Mouse (Mus musculus) cerebellum, adult 9-10 months (tissue): ENCODE results near the gene Il25.
"Not testable (repeated sequence)": the region's sequence is repeated elsewhere in the genome, so short reads cannot be mapped to it uniquely, and the experiment has no call there.

ENCODE experiments used
- DNase-seq: peaks from one replicate; pipeline ENCODE4 v3.0.0; 2022

The Il25 gene

DNA sequence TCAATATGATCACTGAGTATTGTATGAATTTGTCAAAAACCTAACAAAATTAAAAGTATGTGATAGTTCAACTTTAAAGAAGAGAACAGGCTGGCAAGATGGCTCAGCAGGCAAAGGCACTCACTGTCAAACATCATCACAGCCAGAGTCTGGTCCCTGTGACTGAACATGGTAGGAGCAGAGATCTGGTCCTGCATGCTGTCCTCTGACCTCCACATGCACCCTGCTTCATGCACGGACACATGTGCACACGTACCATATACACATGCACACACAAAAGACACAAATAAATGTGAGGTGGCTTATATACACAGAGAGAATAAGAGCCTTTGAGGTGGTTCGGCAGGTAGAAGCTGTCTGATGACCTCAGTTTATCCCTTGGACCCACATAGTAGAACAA is 23.0 kb downstream of the Il25 start:
- no peak for DNase-seq

DNA sequence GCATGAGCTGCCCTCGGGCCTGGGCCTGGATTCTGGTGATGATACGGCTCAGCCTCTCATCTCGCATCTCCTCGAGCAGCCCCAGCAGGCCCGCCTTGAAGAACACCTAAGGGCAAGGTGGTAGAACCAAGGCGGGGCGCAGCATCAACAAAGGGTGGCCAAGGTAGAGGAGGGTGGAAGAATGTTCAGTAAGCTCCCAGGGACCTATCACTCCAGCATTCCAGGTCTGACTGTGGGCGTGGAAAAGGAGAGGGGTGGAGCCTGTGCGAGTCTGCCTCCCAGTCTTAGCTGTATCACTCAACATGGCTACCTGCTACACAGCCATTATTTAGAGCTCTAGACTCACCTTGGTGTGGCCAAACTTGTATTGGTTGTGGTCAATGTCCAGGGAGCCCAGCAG is 24.0 kb downstream of the Il25 start:
- no peak for DNase-seq

DNA sequence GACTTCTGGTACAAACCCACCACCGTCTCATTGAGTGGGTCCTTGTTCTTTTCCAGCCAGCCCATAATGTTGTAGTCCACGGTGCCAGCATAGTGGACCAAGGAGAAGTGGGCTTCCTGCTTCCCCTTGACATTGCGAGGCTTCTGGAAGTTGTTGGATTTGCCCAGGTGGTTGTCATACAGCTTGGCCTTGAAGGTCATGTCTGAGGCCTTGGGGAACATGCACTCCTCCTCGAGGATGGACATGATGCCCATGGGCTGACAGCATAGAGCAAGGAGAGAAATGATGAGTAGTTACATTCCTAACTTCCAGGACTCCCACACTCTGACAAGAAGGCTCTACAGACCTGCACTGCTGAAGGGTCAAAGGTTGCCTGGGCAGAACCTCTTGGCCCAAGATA is 26.0 kb downstream of the Il25 start:
- DNase-seq, result no peak

DNA sequence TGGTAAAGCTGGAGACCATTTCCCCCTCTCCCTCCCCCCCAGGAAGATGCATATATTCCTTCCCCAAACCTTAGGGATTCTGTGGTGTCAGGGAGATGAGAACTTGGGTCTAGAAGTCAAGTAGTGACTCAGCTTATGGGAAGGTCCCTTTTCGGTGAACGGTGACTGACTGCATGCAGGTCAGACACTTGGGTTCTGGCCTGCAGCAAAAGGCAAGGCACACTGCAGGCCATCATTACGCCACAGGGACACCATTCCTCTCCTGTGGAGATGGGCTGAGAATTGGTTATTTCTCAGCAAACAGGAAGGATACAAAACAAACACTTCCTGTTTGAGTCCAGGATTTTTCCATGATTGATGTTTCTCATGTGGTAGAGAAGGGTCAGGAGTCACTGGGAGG is 26.7 kb downstream of the Il25 start:
- DNase-seq, result no peak

DNA sequence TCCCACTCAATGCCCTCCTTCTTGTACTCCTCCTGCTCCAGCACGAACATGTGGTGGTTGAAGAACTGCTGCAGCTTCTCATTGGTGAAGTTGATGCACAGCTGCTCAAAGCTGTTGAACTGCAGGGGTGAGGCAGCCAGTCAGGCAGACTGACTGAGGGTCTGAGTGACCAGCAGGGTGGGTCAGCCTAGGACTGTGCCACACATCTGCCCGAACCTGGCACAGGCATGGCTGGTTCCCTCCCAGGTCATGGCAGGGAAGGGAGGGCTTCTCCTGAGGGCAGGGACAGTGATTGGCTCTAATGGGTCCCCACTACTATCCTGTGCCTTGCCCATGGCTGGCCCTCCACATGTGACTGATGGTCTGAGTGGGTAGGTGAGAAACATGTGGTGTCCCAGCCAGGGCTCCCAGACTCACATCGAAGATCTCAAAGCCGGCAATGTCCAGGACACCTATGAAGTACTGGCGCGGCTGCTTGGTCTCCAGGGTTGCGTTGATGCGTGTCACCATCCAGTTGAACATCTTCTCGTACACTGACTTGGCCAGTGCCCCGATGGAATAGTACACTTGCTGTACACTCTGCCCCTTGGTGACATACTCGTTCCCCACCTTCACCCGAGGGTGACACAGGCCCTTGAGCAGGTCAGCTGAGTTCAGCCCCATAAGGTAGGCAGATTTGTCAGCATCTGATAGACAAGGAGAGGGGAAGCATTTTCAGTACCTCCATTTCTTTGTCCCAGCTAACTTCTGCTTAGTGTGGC is 27.5 kb downstream of the Il25 start:
- not testable (repeated sequence) for DNase-seq

DNA sequence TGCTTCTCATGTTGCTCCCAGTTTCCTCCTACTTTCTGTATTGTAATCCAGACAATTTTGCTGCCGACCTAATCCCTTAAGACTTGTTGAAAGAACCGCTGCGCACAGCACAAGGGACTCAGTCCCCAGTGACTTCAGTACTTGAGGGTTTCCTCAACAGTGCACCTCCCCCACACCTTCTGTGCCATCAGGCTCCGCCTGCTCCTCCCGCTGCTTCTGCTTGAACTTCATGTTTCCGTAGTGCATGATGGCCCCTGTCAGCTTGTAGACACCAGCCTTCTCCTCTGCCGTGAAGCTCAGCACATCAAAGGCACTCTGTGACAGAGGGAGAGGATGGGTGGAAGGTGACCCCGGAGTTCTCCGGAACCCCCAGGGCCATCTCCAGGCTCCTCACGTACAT is 28.3 kb downstream of the Il25 start:
- no peak for DNase-seq

DNA sequence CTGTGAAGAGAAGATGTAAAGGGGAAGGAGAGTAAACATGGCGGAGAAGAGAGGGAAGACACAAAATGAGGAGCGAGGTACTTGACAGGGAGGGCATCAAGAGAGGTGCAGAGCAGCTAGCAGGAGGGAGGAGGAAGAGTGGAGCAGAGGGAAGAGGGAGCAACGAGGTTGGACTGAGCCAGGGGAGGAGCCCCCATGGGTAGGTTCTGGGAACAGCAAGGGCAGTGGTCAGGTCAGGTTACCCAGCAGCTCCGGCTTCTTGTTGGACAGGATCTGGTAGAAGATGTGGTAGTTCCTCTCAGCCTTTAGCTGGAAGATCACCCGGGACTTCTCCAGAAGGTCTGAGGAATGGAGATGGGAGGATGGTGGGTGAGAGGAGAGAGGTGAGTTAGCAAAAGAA is 29.0 kb downstream of the Il25 start:
- DNase-seq, result no peak

DNA sequence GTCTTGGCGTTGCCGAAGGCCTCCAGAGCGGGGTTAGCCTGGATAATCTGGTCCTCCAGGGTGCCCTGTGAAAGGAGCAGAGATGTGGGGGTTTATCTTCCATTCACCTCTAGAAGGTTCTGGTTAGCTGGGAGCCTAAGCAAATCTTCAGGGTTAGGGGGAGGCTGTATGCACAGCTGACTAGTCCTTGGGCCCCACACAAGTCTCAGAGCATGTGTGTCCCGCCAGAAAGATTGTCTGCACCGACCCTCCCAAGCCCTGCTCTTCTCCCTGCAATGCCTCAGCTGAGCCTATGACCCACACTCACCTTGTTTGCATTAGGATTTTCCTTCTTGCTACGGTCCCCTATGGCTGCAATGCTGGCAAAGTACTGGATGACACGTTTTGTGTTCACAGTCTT is 30.2 kb downstream of the Il25 start:
- no peak for DNase-seq

DNA sequence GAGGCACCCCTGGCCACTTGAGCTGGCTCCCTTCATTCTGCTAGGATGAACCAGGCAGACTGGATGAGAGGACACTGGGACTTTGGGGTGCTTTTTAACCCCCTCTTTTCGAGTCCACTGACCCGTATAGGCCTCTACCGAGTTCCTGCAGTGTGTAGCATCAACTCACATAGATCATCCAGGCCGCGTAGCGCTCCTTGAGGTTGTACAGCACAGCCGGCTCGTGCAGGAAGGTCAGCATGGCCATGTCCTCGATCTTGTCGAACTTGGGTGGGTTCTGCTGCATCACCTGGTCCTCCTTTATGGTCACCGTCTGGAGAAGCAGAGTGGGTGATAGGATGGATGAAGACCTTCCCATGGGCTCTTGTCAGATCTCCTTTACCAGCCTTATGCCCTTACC is 31.2 kb downstream of the Il25 start:
- no peak for DNase-seq

DNA sequence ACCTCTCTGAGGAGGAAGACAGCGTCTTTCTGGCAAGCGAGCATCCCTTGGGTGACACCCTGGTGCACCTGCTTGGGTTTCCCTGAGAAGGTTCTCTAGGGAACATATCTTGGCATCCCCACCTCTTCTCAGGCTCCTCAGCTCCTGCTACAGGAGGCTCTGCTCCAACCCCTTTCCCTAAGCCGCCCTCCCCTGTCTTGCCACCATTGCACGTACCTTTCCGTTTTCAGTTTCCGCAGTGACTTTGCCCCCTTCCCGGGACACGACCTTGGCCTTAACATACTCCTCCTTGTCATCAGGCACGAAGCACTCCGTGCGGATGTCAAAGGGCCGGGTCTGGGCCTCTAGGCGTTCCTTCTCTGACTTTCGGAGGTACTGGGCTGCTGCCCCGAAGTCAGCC is 32.5 kb downstream of the Il25 start:
- no peak for DNase-seq

DNA sequence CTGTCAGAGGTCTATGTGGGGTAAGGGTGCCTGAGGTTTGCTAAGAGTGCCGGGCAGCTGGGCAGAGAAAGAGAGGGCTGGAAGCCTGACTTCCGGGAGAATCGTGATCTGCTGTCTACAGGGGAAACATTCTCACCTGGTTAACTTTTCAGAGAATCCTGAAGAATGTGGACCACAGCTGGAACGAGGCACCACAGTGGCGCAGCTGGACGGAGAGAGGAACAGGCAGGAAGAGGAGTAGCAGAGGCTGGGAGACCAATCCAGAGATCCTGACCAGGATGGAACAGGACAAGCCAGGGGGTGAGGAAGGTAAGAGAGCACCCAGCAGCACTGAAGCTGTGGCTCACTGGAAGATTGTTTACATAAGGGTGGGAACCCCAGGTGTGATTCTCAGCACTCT is 33.1 kb downstream of the Il25 start:
- no peak for DNase-seq

DNA sequence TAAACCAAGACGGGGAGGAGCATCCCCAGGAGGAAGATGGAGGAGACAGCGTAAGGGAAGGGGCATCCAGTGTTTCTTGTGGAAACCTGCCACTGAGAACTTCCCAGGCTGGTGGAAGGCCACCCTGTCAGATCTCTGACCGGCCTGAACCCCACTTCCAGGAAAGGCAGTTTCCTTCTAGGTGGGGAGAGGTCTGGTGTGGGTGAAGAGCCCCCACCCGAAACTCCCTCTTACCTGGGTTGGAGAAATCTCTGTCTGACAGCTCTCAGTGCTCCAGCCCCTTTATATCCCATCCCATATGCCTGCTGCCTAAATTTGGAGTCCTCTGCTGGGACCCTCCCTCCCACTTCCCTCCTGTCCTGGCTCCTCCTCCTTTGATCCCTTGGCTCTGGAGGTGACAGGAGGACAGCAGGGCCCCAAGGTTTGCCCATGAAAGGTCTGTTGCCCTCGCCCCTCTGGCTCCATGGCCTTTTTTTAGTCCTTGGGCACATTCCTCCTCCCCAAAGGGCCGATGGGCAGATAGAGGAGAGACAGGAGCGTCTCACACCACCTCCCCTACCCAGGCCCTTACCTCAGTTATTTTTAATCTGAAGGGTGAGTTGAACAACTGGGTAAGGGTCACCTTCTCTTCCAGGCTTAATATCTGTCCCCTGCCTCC is 34.0 kb downstream of the Il25 start, which contains the start of gene Myh6:
TSS of gene Myh6 (minus strand) at position 608 of the 658 bp plus-strand sequence.
- no peak for DNase-seq

DNA sequence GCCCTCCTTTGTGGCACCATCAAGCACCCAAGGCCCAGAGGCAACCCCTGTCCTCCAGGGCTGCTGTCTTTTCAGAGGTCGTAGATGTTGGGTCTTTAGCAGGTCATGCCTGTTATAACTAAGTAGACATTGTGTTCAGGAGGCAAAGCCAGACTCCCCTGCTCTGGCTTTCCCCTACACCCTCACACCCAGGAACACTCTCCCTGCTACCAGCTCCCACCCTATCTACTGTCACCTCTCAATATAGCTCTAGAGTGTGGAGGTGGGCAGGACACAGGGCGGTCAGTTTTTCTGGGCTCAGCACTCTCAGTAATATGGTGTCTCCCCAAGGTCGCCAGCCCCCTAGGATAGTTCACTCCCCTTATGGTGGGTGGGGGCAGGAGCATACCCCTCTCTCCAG is 35.4 kb downstream of the Il25 start:
- DNase-seq, result no peak

DNA sequence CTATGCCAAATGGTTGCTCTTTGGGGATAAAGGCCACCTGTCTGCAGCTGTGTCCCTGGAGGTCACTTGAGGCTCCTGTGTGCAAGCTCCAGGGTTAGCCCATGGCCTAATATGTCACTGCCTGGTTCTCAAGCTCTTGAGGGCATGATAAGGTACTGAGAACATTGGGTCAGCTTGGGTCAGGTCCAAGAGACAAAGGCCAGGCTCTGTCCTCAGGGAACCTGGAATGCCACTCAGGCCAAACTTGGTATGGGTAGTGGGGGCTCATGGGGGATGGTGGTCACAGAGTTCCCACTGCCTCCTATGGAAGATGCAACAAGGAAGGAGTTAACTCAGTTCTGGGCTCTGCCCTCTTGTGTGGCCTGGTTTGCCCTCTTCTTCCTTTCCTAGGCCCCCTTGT is 35.8 kb downstream of the Il25 start:
- DNase-seq, result no peak

DNA sequence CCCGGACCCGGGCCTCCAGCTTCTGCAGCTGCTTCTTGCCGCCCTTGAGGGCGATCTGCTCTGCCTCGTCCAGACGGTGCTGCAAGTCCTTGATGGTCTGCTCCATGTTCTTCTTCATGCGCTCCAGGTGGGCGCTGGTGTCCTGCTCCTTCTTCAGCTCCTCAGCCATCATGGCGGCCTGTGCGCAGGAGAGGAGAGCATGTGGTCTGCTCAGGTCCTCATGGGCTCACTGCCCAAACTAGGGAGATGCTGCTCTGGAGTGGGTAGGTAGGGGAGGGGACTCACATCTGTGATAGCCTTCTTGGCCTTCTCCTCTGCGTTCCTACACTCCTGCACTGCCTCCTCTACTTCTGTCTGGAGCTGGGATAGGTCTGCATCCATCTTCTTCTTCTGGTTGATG is 40.3 kb downstream of the Il25 start:
- not testable (repeated sequence) for DNase-seq

DNA sequence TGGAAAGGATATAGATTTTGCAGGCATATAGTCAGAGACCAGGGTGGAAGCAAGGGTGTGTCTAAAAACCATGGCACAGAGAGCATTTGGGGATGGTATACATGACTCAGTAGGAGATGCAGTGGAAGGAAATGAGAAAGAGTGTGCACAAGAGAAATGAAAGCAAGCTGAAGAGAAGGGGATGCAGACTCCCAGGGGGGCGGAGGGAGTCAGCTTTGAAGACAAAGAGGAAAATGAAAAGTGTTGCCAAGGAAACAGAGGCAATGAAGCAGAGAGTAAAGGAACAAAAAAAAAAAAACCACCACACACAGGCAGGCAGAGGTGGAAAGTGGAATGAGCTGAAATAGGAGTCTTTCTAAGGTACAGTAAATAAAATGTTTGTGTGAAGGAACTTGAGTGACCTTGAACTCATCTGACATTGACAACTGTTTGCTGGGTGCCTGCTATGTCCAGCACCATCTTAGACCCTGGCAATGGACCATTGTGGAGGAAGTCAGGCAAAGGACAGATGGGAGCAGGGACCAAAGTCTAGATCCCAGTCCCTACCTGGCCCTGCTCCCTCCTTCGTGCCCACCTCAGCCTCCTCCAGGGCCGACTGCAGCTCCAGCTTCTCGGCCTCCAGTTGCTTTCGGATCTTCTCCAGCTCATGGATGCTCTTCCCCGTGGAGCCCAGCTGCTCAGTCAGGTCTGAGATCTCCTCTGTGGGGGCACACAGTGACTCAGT is 41.7 kb downstream of the Il25 start:
- DNase-seq, result no peak

DNA sequence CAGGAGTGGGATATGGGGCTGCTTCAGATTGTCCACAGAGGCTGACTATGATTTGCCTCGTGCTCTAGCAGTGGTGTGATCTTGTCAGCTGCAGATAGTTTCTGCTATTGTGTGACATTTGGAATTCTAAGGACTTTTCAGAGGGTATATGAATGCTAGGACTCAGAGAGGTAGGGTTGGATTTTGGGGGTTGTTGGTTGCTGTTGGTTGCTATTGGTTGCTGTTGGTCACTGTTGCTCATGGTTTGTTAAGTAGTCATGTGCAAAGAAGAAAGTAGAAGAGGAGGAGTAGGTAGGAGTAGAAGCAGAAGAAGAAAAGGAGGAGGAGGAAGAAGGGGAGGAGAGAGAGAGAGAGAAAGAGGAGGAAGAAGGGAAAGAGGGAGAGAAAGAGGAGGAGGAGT is 44.1 kb downstream of the Il25 start, which contains the start of gene Gm17428:
TSS of gene Gm17428 (plus strand) at position 301 of the 400 bp plus-strand sequence.
- no peak for DNase-seq

DNA sequence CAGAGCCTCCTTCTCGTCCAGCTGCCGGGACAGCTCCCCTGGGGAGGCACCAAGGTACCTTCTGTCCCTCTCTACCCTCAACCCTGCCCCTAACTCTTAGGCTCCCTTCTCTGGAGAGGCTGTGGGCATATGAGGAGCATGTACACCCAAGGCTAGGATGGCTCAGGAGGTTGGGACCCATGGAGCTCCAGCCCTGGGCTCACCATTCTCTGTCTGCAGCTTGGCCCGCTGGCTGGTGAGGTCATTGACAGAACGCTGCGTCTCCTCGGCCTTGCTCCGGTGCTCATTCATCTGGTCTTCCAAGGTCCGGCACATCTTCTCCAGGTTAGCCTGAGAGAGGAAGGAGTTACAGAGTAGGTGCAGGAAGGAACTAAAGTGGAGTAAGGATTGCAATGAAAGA is 46.2 kb downstream of the Il25 start:
- no peak for DNase-seq

DNA sequence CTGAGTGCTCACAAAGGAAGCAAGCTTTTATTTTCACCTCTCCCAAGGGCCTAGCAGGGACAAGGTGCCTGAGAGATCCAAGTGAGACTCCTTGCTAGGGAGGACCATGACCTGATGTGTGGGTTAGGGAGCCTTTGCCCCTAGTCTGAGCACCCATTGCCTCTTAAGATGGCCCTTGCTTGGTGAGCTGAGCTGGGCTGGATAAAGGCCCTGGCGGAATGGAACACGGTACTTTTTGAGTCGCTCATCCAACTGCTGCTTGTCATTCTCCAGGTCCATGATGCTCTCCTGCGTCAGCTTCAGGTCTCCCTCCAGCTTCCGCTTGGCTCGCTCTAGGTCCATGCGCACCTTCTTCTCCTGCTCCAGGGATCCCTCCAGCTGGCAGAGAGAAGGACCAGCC is 49.4 kb downstream of the Il25 start:
- no peak for DNase-seq
